Mouse (Mus musculus) monocyte, adult 2 months (primary cell): ENCODE measurements around the gene Gm7579.
"Not testable (repeated sequence)": the region's sequence is repeated elsewhere in the genome, so short reads cannot be mapped to it uniquely, and the experiment has no call there.

Experiments
- DNase-seq, 2 experiments: peaks; one replicate each; pipeline ENCODE4 v3.0.0; 2022; ENCODE audit warnings: low spot score in 2 of 2, low read depth in 1 of 2

Gene Gm7579

GRCm38 (mm10) chr7:142211559-142211958 lies at the start of gene Gm7579:
Gm7579 (plus strand) TSS chr7:142211859.
- no peak for DNase-seq

GRCm38 (mm10) chr7:142165639-142166038 lies 46.0 kb upstream of the Gm7579 start, which contains the start of gene Gm4553:
Gm4553 (minus strand) TSS chr7:142165739.
- DNase-seq, result not testable (repeated sequence)

GRCm38 (mm10) chr7:142169836-142170235 lies 41.8 kb upstream of the Gm7579 start:
- no peak for DNase-seq

- not testable (repeated sequence) for DNase-seq
These were observed 35.8 kb upstream of the Gm7579 start, which contains the start of gene Krtap5-2 for GRCm38 (mm10) chr7:142175905-142176304. Krtap5-2 (minus strand) TSS chr7:142176005.

GRCm38 (mm10) chr7:142178685-142179084 lies 33.0 kb upstream of the Gm7579 start:
- DNase-seq, result no peak

GRCm38 (mm10) chr7:142181021-142181420 lies 30.6 kb upstream of the Gm7579 start:
- no peak for DNase-seq

- no peak for DNase-seq
These were observed 23.5 kb upstream of the Gm7579 start for GRCm38 (mm10) chr7:142188156-142188555.

- DNase-seq, result no peak
These were observed 21.4 kb upstream of the Gm7579 start, which contains the start of gene Gm10153 for GRCm38 (mm10) chr7:142190289-142190688. Gm10153 (minus strand) TSS chr7:142190389.

- no peak for DNase-seq
These were observed 12.9 kb upstream of the Gm7579 start for GRCm38 (mm10) chr7:142198748-142199147.

GRCm38 (mm10) chr7:142201064-142201463 lies 10.6 kb upstream of the Gm7579 start, which contains the start of gene Krtap5-3:
Krtap5-3 (plus strand) TSS chr7:142201364.
- no peak for DNase-seq

GRCm38 (mm10) chr7:142205488-142205887 lies 6.2 kb upstream of the Gm7579 start:
- DNase-seq, result no peak

- not testable (repeated sequence) for DNase-seq
These were observed 4.8 kb upstream of the Gm7579 start for GRCm38 (mm10) chr7:142206891-142207290.

GRCm38 (mm10) chr7:142212136-142212535 lies 477 bp downstream of the Gm7579 start:
- not testable (repeated sequence) for DNase-seq

GRCm38 (mm10) chr7:142224518-142224917 lies 12.9 kb downstream of the Gm7579 start:
- no peak for DNase-seq

- DNase-seq, result not testable (repeated sequence)
These were observed 18.2 kb downstream of the Gm7579 start, which contains the start of gene Krtap5-5 for GRCm38 (mm10) chr7:142229871-142230270. Krtap5-5 (minus strand) TSS chr7:142229971.

GRCm38 (mm10) chr7:142231540-142231939 lies 19.9 kb downstream of the Gm7579 start:
- DNase-seq, result no peak

- no peak for DNase-seq
These were observed 29.3 kb downstream of the Gm7579 start, which contains the start of gene Gm40460 for GRCm38 (mm10) chr7:142240978-142241377. Gm40460 (minus strand) TSS chr7:142241078.

- no peak for DNase-seq
These were observed 38.2 kb downstream of the Gm7579 start for GRCm38 (mm10) chr7:142249824-142250223.

GRCm38 (mm10) chr7:142255517-142255916 lies 43.9 kb downstream of the Gm7579 start:
- DNase-seq, result peak in 1 of 2 experiments; percentile 8

- not testable (repeated sequence) for DNase-seq
These were observed 46.6 kb downstream of the Gm7579 start, which contains the start of gene Gm2431 for GRCm38 (mm10) chr7:142258254-142258653. Gm2431 (minus strand) TSS chr7:142258354.
